Mouse (Mus musculus): ENCODE results near the gene Rbfox2. TPM values are rescaled to one million over a fixed set of nuclear protein-coding genes. Genes with fewer than 3 reads are reported as not detected.
A peak's percentile ranks its signal among the peaks of the same experiment; 100 is the strongest.
"Not testable (repeated sequence)": the region's sequence is repeated elsewhere in the genome, so short reads cannot be mapped to it uniquely, and the experiment has no call there.

Rbfox2 gene
- polyA plus RNA-seq, 1 experiment from 2014 or later: 136 TPM

- H3K27me3 ChIP-seq: no peaks in the 10 kb centered on the region
- no peak overlapping the region for H3K27ac ChIP-seq (replicated peaks)
- no peak overlapping the region for H3K9ac ChIP-seq
- no peaks in the 10 kb centered on the region for H3K9me3 ChIP-seq
- H3K4me2 ChIP-seq: no peak overlapping the region
- H3K4me1 ChIP-seq (replicated peaks): peaks cover 8% of the 10 kb centered on the region
- H3K36me3 ChIP-seq: peaks cover 82% of the 10 kb centered on the region
- WGBS: 56% methylated on average over 3 of the region's 3 CpGs
- no peak for ATAC-seq (ENCODE audit: low read depth)
- no peak overlapping the region for H3K4me3 ChIP-seq
Measured at GRCm38 (mm10) chr15:77078786-77079185, 228.0 kb downstream of the Rbfox2 start.

- Histone ChIP-seq H3K36me3 (peaks cover 74% of the 10 kb centered on the region), H3K4me2 (no peak overlapping the region), H3K4me3 (no peak overlapping the region), H3K27ac (replicated peaks) (no peak overlapping the region), H3K4me1 (replicated peaks) (peaks cover 8% of the 10 kb centered on the region), H3K9me3 (no peaks in the 10 kb centered on the region), H3K9ac (no peak overlapping the region), H3K27me3 (no peaks in the 10 kb centered on the region)
- ATAC-seq (ENCODE audit: low read depth): no peak
- WGBS: 92% methylated on average over 9 of the region's 9 CpGs
Measured at GRCm38 (mm10) chr15:77077906-77078305, 228.9 kb downstream of the Rbfox2 start.

DNA sequence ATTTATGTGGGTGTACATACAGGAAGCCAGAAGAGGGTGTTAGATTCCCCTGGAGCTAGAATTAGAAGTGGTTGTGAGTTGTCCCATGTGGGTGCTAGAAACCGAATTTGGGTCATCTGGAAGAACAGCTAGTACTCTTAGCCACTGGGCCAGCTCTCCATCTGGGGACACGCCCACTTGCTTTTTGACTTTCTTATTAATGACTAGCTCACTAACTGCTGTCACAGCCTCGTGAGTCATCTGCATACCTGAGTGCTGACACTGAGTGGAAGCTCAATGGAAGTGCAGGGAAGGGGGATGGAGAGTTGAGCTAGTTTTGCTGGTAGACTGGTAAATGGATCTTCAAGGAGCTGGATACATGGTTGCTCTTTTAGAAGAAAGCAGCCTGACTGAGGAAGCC lies 230.3 kb downstream of the Rbfox2 start:
- Histone ChIP-seq H3K9me3 (no peaks in the 10 kb centered on the region), H3K27ac (replicated peaks) (no peak overlapping the region), H3K27me3 (no peaks in the 10 kb centered on the region), H3K4me3 (no peak overlapping the region), H3K9ac (no peak overlapping the region), H3K36me3 (peaks cover 61% of the 10 kb centered on the region), H3K4me2 (no peak overlapping the region), H3K4me1 (replicated peaks) (peaks cover 14% of the 10 kb centered on the region)
- ATAC-seq (ENCODE audit: low read depth): no peak
- 85% methylated on average over 3 of the region's 3 CpGs for WGBS

DNA sequence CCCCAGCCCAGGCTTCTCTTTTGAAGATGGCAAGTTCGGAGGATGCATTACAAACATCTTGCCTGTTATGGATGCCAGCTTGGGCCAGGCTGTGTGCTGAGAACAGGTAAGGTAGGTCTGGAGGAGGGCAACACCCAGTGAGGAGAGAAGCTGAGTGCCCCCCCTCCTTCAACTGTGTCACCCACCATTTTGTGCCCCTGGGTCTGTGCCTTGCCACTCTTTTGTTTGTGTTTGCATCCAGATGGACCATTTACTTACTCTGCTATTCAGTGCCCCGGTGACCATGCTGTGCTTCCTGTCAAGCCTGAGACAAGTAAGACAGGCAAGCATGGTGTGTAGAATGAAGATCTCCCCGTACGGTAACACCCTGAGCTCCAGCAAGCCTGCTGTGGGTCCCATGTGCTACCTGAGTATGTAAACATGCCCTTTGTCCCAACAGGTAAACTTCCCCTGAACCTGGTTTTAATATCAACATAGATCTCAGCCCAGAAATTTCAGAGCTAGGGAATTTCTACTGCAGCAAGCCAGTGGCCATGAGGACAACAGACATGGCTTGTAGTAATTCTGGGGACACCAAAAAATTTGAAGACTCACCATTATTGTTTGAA lies 234.1 kb downstream of the Rbfox2 start:
- Histone ChIP-seq H3K36me3 (peaks cover 23% of the 10 kb centered on the region), H3K4me1 (replicated peaks) (peaks cover 9% of the 10 kb centered on the region), H3K27me3 (no peaks in the 10 kb centered on the region), H3K9ac (no peak overlapping the region), H3K4me3 (no peak overlapping the region), H3K27ac (replicated peaks) (no peak overlapping the region), H3K9me3 (no peaks in the 10 kb centered on the region), H3K4me2 (no peak overlapping the region)
- ATAC-seq (ENCODE audit: low read depth): no peak
- 60% methylated on average over 4 of the region's 4 CpGs for WGBS

DNA sequence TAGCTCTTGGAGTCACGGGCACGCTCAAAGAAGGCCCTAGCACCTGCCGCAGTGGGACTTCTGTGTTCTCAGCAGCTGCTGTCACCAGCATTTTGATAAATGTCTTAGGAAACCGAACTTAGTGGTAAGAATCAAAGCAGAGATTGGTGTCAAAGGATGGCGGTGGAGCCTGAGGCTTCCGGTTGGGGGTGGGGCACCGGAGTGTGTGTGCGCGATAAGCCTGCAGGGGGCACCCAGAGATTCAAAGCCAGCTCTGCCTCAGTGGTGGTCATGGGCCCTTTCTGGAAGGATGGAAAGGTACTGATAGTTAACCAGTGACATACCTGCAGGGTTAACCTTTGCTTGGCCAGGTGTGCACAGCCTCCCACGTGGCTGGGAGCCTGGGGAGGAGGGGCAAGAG lies 235.3 kb downstream of the Rbfox2 start:
- peak; percentile 41; the same call in 1 of the 2 replicates for ATAC-seq (ENCODE audit: low read depth)
- 25% methylated on average over 10 of the region's 10 CpGs for WGBS
- Histone ChIP-seq H3K4me1 (replicated peaks) (peaks cover 9% of the 10 kb centered on the region), H3K27me3 (no peaks in the 10 kb centered on the region), H3K9ac (no peak overlapping the region), H3K36me3 (peaks cover 12% of the 10 kb centered on the region), H3K27ac (replicated peaks) (0 out of 2 replicates have a peak overlapping the region, but pooled peaks have one; percentile 28), H3K9me3 (no peaks in the 10 kb centered on the region), H3K4me3 (no peak overlapping the region), H3K4me2 (peak overlapping the region; percentile 27)

GRCm38 (mm10) chr15:77070745-77071268 lies 236.0 kb downstream of the Rbfox2 start:
- Histone ChIP-seq H3K4me2 (no peak overlapping the region), H3K27me3 (no peaks in the 10 kb centered on the region), H3K27ac (replicated peaks) (no peak overlapping the region), H3K9me3 (no peaks in the 10 kb centered on the region), H3K9ac (no peak overlapping the region), H3K4me3 (no peak overlapping the region), H3K36me3 (peaks cover 6% of the 10 kb centered on the region), H3K4me1 (replicated peaks) (peaks cover 9% of the 10 kb centered on the region)
- WGBS: 89% methylated on average over 11 of the region's 11 CpGs
- ATAC-seq (ENCODE audit: low read depth): 0 out of 2 replicates have a peak, but pooled peaks have one; percentile 9

- H3K9me3 ChIP-seq: no peaks in the 10 kb centered on the region
- H3K9ac ChIP-seq: no peak overlapping the region
- H3K36me3 ChIP-seq: no peaks in the 10 kb centered on the region
- peaks cover 9% of the 10 kb centered on the region for H3K4me1 ChIP-seq (replicated peaks)
- H3K27me3 ChIP-seq: no peaks in the 10 kb centered on the region
- no peak overlapping the region for H3K4me3 ChIP-seq
- no peak for ATAC-seq (ENCODE audit: low read depth)
- 88% methylated on average over 3 of the region's 3 CpGs for WGBS
- H3K4me2 ChIP-seq: no peak overlapping the region
- H3K27ac ChIP-seq (replicated peaks): no peak overlapping the region
Measured at GRCm38 (mm10) chr15:77069019-77069418, 237.8 kb downstream of the Rbfox2 start.

DNA sequence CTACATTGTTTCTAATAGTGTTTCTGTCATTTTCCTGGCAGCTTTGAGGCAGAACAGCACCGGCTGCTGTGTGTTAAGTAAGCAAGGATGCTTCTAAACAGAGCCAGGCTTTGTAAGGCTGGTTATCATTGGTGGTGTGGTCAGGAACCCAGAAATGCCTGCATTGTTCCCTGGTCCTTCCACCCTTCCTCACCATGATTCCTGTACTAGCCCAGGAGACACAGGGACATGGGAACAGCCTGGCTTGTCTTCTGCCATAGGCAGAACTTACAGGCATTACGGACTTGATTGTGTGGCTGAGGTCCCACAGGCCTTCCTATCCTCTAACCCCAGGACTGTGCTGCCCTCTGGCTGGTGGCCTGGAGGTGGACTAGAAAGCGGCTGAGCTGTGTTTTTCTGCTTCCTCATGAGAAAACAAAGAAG lies 238.4 kb downstream of the Rbfox2 start:
- Histone ChIP-seq H3K36me3 (no peaks in the 10 kb centered on the region), H3K27me3 (no peaks in the 10 kb centered on the region), H3K4me3 (no peak overlapping the region), H3K4me2 (no peak overlapping the region), H3K9ac (no peak overlapping the region), H3K4me1 (replicated peaks) (peaks cover 9% of the 10 kb centered on the region), H3K9me3 (no peaks in the 10 kb centered on the region), H3K27ac (replicated peaks) (no peak overlapping the region)
- WGBS: 66% methylated on average over 3 of the region's 3 CpGs
- no peak for ATAC-seq (ENCODE audit: low read depth)

GRCm38 (mm10) chr15:77066233-77066632 lies 240.6 kb downstream of the Rbfox2 start:
- H3K9me3 ChIP-seq: no peaks in the 10 kb centered on the region
- no peak overlapping the region for H3K9ac ChIP-seq
- H3K4me3 ChIP-seq: no peak overlapping the region
- H3K4me1 ChIP-seq (replicated peaks): peaks cover under 1% of the 10 kb centered on the region; the same call in 1 of the 2 replicates
- H3K27me3 ChIP-seq: no peaks in the 10 kb centered on the region
- 88% methylated on average over 6 of the region's 6 CpGs for WGBS
- no peaks in the 10 kb centered on the region for H3K36me3 ChIP-seq
- no peak overlapping the region for H3K27ac ChIP-seq (replicated peaks)
- no peak for ATAC-seq (ENCODE audit: low read depth)
- no peak overlapping the region for H3K4me2 ChIP-seq

- Histone ChIP-seq H3K4me2 (no peak overlapping the region), H3K9ac (no peak overlapping the region), H3K36me3 (no peaks in the 10 kb centered on the region), H3K4me1 (replicated peaks) (no peaks in the 10 kb centered on the region), H3K27ac (replicated peaks) (no peak overlapping the region), H3K27me3 (no peaks in the 10 kb centered on the region), H3K4me3 (no peak overlapping the region), H3K9me3 (no peaks in the 10 kb centered on the region)
- 89% methylated on average over 6 of the region's 6 CpGs for WGBS
- ATAC-seq (ENCODE audit: low read depth): no peak
Measured at GRCm38 (mm10) chr15:77065259-77065852, 241.4 kb downstream of the Rbfox2 start.

- no peaks in the 10 kb centered on the region for H3K36me3 ChIP-seq
- no peak for ATAC-seq (ENCODE audit: low read depth)
- no peaks in the 10 kb centered on the region for H3K9me3 ChIP-seq
- H3K4me2 ChIP-seq: no peak overlapping the region
- no peaks in the 10 kb centered on the region for H3K4me1 ChIP-seq (replicated peaks)
- H3K9ac ChIP-seq: no peak overlapping the region
- H3K27me3 ChIP-seq: no peaks in the 10 kb centered on the region
- H3K27ac ChIP-seq (replicated peaks): no peak overlapping the region
- no peak overlapping the region for H3K4me3 ChIP-seq
Measured at GRCm38 (mm10) chr15:77062746-77063145, 244.1 kb downstream of the Rbfox2 start.

DNA sequence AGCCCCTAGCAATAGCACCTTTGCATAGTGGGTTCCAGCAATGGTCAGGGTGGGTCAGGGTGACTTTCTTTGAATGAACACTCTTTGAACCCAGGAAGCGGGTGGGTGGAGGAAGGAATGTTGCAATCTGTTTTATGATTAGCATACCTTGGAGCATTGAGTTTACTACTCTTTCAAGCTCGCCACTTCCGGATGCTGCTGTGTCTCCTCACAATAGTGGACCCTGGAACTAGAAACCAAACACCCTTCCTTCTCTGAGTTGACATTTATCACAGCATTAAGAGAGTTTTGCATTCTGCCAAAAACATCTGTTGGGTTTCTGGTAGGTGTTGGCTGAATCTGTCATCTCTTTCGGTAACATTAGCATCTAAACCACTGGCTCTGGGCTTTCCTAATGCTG lies 247.4 kb downstream of the Rbfox2 start:
- not testable (repeated sequence) for H3K9me3 ChIP-seq; H3K27ac ChIP-seq (replicated peaks); H3K9ac ChIP-seq; ATAC-seq (ENCODE audit: low read depth); H3K4me2 ChIP-seq; H3K27me3 ChIP-seq; H3K36me3 ChIP-seq; H3K4me3 ChIP-seq
- peaks cover 20% of the 10 kb centered on the region for H3K4me1 ChIP-seq (replicated peaks)
- WGBS: 96% methylated on average over 4 of the region's 4 CpGs

- Histone ChIP-seq H3K27me3 (no peaks in the 10 kb centered on the region), H3K4me3 (no peak overlapping the region), H3K27ac (replicated peaks) (no peak overlapping the region), H3K36me3 (no peaks in the 10 kb centered on the region), H3K9me3 (no peaks in the 10 kb centered on the region), H3K9ac (no peak overlapping the region), H3K4me2 (no peak overlapping the region), H3K4me1 (replicated peaks) (peaks cover 20% of the 10 kb centered on the region)
- ATAC-seq (ENCODE audit: low read depth): no peak
Measured at GRCm38 (mm10) chr15:77058566-77058965, 248.2 kb downstream of the Rbfox2 start.
